Mouse (Mus musculus): ENCODE data around the gene Dmd.

- TF ChIP-seq CTCF (IDR thresholded peaks at IDR 0.05; ENCODE audit: low read depth) (no peak), EP300 (IDR thresholded peaks at IDR 0.05; ENCODE audit: low read depth) (no peak)
Observed at GRCm38 (mm10) chrX:85112418-85112817, 2163.7 kb downstream of the Dmd start.
